Mouse (Mus musculus) neural tube, embryonic 11.5 days (tissue): ENCODE results near the gene Parp14. TPM values are rescaled to one million over a fixed set of nuclear protein-coding genes. Genes with fewer than 3 reads are reported as not detected.

Experiments used
- ATAC-seq: fragments of 200-750 bp; cut with Nextera tagmentation; 2 replicates; pipeline ENCODE4 v1.8.0; 2017; ENCODE audit warnings: moderate number of reproducible peaks, mild to moderate bottlenecking, moderate TSS enrichment, moderate library complexity; ENCODE audit not compliant: insufficient read depth, low FRiP score, low TSS enrichment
- DNase-seq: peaks from one replicate; pipeline ENCODE4 v3.0.0-alpha.2; 2015; ENCODE audit warnings: low spot score
- H3K27ac ChIP-seq: fragments of 300-500 bp; sonication (generic); 2 replicates; pipeline ENCODE4 v1.5.1; 2014; ENCODE audit warnings: low read depth, mild to moderate bottlenecking, low read length
- H3K27me3 ChIP-seq: fragments of 300-500 bp; sonication (generic); 2 replicates; pipeline ENCODE4 v1.6.1; 2014; ENCODE audit warnings: mild to moderate bottlenecking, low read length, mixed read lengths; ENCODE audit not compliant: control insufficient read depth, insufficient read depth
- H3K36me3 ChIP-seq: fragments of 300-500 bp; sonication (generic); 2 replicates; pipeline ENCODE4 v1.6.1; 2014; ENCODE audit warnings: mild to moderate bottlenecking, low read length, moderate library complexity, mixed read lengths; ENCODE audit not compliant: control insufficient read depth, insufficient read depth
- H3K4me1 ChIP-seq: fragments of 300-500 bp; sonication (generic); 2 replicates; pipeline ENCODE4 v1.6.1; 2014; ENCODE audit warnings: low read length, mixed read lengths; ENCODE audit not compliant: control insufficient read depth, insufficient read depth
- H3K4me2 ChIP-seq: fragments of 300-500 bp; sonication (generic); 2 replicates; pipeline ENCODE4 v1.6.1; 2014; ENCODE audit warnings: low read depth, mild to moderate bottlenecking, moderate library complexity
- H3K4me3 ChIP-seq: fragments of 300-500 bp; sonication (generic); 2 replicates; pipeline ENCODE4 v1.5.1; 2014; ENCODE audit warnings: low read depth, low read length
- H3K9ac ChIP-seq: fragments of 300-500 bp; sonication (generic); 2 replicates; pipeline ENCODE4 v1.6.1; 2014; ENCODE audit warnings: mild to moderate bottlenecking, low read length
- H3K9me3 ChIP-seq: fragments of 300-500 bp; sonication (generic); 2 replicates; pipeline ENCODE4 v1.6.1; 2016; ENCODE audit warnings: low read length; ENCODE audit not compliant: control insufficient read depth
- WGBS: fragments of 180-500 bp; shearing (Covaris S2); extraction: QIAGEN DNeasy Blood & Tissue Kit; methylation state at CpG from one replicate; pipeline ENCODE4 v1.1.7; 2014; 5-methylcytosine and 5-hydroxymethylcytosine counted together
- polyA plus RNA-seq: library from polyadenylated mRNA; unstranded; fragments of >200 nt; fragmentation: Nextera tagmentation; extraction: Ambion mirVana; gene quantifications from 2 replicates; pipeline ENCODE4 v1.2.1, GENCODE M21; 2014

Gene Parp14
- polyA plus RNA-seq, 1 experiment from 2014 or later, result 0.19 TPM

DNA sequence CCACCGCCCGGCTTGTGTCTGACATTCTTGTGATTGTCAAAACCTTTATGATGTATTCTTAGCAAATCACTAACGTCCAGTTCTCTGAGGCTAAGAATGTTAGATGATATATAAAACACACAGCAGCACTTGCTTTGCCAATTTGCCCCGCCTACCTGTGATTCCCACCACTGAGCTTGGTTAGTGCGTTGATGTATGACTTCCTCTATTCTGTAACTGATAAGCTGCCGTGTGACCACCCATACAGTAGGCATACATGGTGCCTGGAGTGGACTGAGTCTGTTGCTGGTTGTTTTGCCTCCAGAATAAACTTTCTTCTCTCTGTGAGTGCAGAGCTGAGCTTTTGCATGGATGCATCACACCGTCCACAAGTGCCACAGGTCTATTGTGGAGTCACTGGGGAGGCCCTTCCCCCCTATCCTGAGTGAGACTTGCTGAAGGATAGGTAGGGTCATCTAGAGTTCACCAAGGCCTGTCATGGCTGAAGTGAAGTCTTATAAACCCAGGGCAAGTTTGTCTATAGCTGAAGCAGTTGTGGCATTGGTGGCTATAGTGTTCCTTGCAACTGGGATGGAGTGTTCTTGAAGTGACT, 87.1 kb downstream of the Parp14 start:
- WGBS, result 84% methylated on average over 7 of the region's 7 CpGs
- no peak overlapping the region for H3K4me2 ChIP-seq
- H3K9me3 ChIP-seq, result no peaks in the 10 kb centered on the region
- no peak overlapping the region for H3K27ac ChIP-seq
- H3K9ac ChIP-seq, result no peak overlapping the region
- DNase-seq (no peak), ATAC-seq (no peak)
- H3K4me1 ChIP-seq, result 0 out of 2 replicates have a peak, but pooled peaks cover 2% of the 10 kb centered on the region
- no peaks in the 10 kb centered on the region for H3K36me3 ChIP-seq
- no peaks in the 10 kb centered on the region for H3K27me3 ChIP-seq
- no peak overlapping the region for H3K4me3 ChIP-seq

DNA sequence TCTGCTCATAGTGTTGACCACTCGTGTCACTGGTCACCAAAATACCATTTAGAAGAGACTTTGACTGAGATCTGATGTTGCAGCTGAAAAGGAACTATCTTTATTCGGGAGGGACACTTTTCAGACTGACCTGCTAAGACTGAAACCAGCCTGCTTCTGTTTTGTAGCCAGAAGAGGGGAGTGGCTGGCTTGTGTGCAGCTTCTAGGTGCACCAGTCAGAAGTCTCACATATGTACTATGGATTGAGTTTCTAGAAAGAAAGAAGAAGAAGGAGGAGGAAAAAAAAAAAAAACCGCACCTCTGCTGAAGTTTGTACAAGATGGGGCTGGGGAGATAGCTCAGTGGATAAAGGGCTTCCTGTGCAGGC, 88.2 kb downstream of the Parp14 start:
- no peak for ATAC-seq

More for the DNA sequence above, 88.2 kb downstream of the Parp14 start:
- Histone ChIP-seq H3K4me2 (no peak overlapping the region), H3K9ac (no peak overlapping the region), H3K27me3 (no peaks in the 10 kb centered on the region), H3K27ac (no peak overlapping the region), H3K9me3 (no peaks in the 10 kb centered on the region), H3K36me3 (no peaks in the 10 kb centered on the region), H3K4me3 (no peak overlapping the region), H3K4me1 (0 out of 2 replicates have a peak, but pooled peaks cover 2% of the 10 kb centered on the region)
- WGBS, result 91% methylated on average over 3 of the region's 3 CpGs
- DNase-seq, result no peak

Other genes with a start within 250 kb of the Parp14 start
- gene Dirc2, start 102.2 kb downstream of the Parp14 start, polyA plus RNA-seq, result 20.5 and 20.9 TPM in 2 replicates
- 23.4 and 23.8 TPM in 2 replicates for gene Hspbap1, start 101.2 kb downstream of the Parp14 start, polyA plus RNA-seq
- 3.1 and 3.4 TPM in 2 replicates for gene Parp9, start 66.9 kb upstream of the Parp14 start, polyA plus RNA-seq
- 1.9 and 3.2 TPM in 2 replicates for gene Dtx3l, start 67.6 kb upstream of the Parp14 start, polyA plus RNA-seq
- gene Kpna1, start 107.2 kb upstream of the Parp14 start, polyA plus RNA-seq, result 89.7 and 92.5 TPM in 2 replicates
- 10.3 and 11.7 TPM in 2 replicates for gene Wdr5b, start 169.6 kb upstream of the Parp14 start, polyA plus RNA-seq
- gene Fam162a, start 200.1 kb upstream of the Parp14 start, polyA plus RNA-seq, result 211 and 230 TPM in 2 replicates
- 71.8 and 74.0 TPM in 2 replicates for gene Ccdc58, start 200.1 kb upstream of the Parp14 start, polyA plus RNA-seq